Mouse (Mus musculus) R1 (cell line): ENCODE results near the gene Il20rb.

Experiments used
- DNase-seq: peaks from one replicate; pipeline ENCODE4 v3.0.0-alpha.2; 2018; ENCODE audit warnings: low read depth, low spot score

Gene Il20rb

GRCm38 (mm10) chr9:100470936-100471604 lies 15.5 kb downstream of the Il20rb start:
- DNase-seq, result no peak

GRCm38 (mm10) chr9:100470228-100470627 lies 16.4 kb downstream of the Il20rb start:
- DNase-seq, result no peak

GRCm38 (mm10) chr9:100469681-100470080 lies 16.9 kb downstream of the Il20rb start:
- DNase-seq, result no peak

GRCm38 (mm10) chr9:100468151-100468550 lies 18.4 kb downstream of the Il20rb start:
- DNase-seq, result no peak

GRCm38 (mm10) chr9:100467653-100468052 lies 18.9 kb downstream of the Il20rb start:
- no peak for DNase-seq

- no peak for DNase-seq
Observed at GRCm38 (mm10) chr9:100466743-100467142, 19.8 kb downstream of the Il20rb start.

- DNase-seq, result no peak
Observed at GRCm38 (mm10) chr9:100465988-100466387, 20.6 kb downstream of the Il20rb start.

- no peak for DNase-seq
Observed at GRCm38 (mm10) chr9:100465380-100465779, 21.2 kb downstream of the Il20rb start.

GRCm38 (mm10) chr9:100463771-100464170 lies 22.8 kb downstream of the Il20rb start:
- DNase-seq, result peak; percentile 54

- no peak for DNase-seq
Observed at GRCm38 (mm10) chr9:100462098-100462497, 24.5 kb downstream of the Il20rb start.

GRCm38 (mm10) chr9:100461671-100462070 lies 24.9 kb downstream of the Il20rb start:
- DNase-seq, result no peak

GRCm38 (mm10) chr9:100460203-100460602 lies 26.4 kb downstream of the Il20rb start:
- DNase-seq, result no peak

- DNase-seq, result no peak
Observed at GRCm38 (mm10) chr9:100457971-100458681, 28.5 kb downstream of the Il20rb start.

GRCm38 (mm10) chr9:100454664-100454993 lies 32.0 kb downstream of the Il20rb start:
- no peak for DNase-seq

GRCm38 (mm10) chr9:100453944-100454663 lies 32.5 kb downstream of the Il20rb start:
- DNase-seq, result peak; percentile 79

- no peak for DNase-seq
Observed at GRCm38 (mm10) chr9:100452432-100452831, 34.2 kb downstream of the Il20rb start.

- DNase-seq, result peak; percentile 83
Observed at GRCm38 (mm10) chr9:100446059-100446686, 40.4 kb downstream of the Il20rb start.

- peak; percentile 17 for DNase-seq
Observed at GRCm38 (mm10) chr9:100440111-100440790, 46.3 kb downstream of the Il20rb start.

GRCm38 (mm10) chr9:100439481-100439880 lies 47.1 kb downstream of the Il20rb start:
- DNase-seq, result no peak

- no peak for DNase-seq
Observed at GRCm38 (mm10) chr9:100438994-100439393, 47.6 kb downstream of the Il20rb start.

- DNase-seq, result no peak
Observed at GRCm38 (mm10) chr9:100436865-100437595, 49.6 kb downstream of the Il20rb start.
